Mouse (Mus musculus) neural tube, embryonic 15.5 days (tissue): ENCODE data around the gene Xrcc3. TPM values are rescaled to one million over a fixed set of nuclear protein-coding genes. Genes with fewer than 3 reads are reported as not detected.

ENCODE experiments used
- ATAC-seq: fragments of 200-750 bp; cut with Nextera tagmentation; 2 replicates; pipeline ENCODE4 v1.8.0; 2017; ENCODE audit warnings: mild to moderate bottlenecking, moderate TSS enrichment, moderate library complexity; ENCODE audit not compliant: low FRiP score
- H3K27ac ChIP-seq: fragments of 300-500 bp; sonication (generic); replicated peaks from 2 replicates; pipeline ENCODE4 v1.5.1; 2015; ENCODE audit warnings: mild to moderate bottlenecking, inconsistent platforms
- H3K27me3 ChIP-seq: fragments of 300-500 bp; sonication (generic); replicated peaks from 2 replicates; pipeline ENCODE4 v1.6.1; 2015; ENCODE audit warnings: inconsistent platforms
- H3K36me3 ChIP-seq: fragments of 300-500 bp; sonication (generic); 2 replicates; pipeline ENCODE4 v1.6.1; 2015; ENCODE audit warnings: inconsistent platforms
- H3K4me1 ChIP-seq: fragments of 300-500 bp; sonication (generic); 2 replicates; pipeline ENCODE4 v1.6.1; 2015; ENCODE audit warnings: inconsistent platforms
- H3K4me2 ChIP-seq: fragments of 300-500 bp; sonication (generic); 2 replicates; pipeline ENCODE4 v1.6.1; 2015; ENCODE audit warnings: inconsistent platforms, mild to moderate bottlenecking, moderate library complexity
- H3K4me3 ChIP-seq: fragments of 300-500 bp; sonication (generic); replicated peaks from 2 replicates; pipeline ENCODE4 v1.5.1; 2015; ENCODE audit warnings: mild to moderate bottlenecking, inconsistent platforms
- H3K9ac ChIP-seq: fragments of 300-500 bp; sonication (generic); replicated peaks from 2 replicates; pipeline ENCODE4 v1.6.1; 2015; ENCODE audit warnings: mild to moderate bottlenecking, inconsistent platforms
- H3K9me3 ChIP-seq: fragments of 300-500 bp; sonication (generic); replicated peaks from 2 replicates; pipeline ENCODE4 v1.6.1; 2016; ENCODE audit warnings: inconsistent platforms
- WGBS: fragments of 180-500 bp; shearing (Covaris S2); methylation state at CpG from one replicate; pipeline ENCODE4 v1.1.7; 2015; ENCODE audit warnings: mixed read lengths; 5-methylcytosine and 5-hydroxymethylcytosine counted together
- polyA plus RNA-seq: library from polyadenylated mRNA; unstranded; fragments of >200 nt; fragmentation: Nextera tagmentation; extraction: Ambion mirVana; gene quantifications from 2 replicates; pipeline ENCODE4 v1.2.1, GENCODE M21; 2015

Gene Xrcc3
- polyA plus RNA-seq: 2.5 and 4.6 TPM in 2 replicates

GRCm38 (mm10) chr12:111813766-111814617 is at the start of gene Xrcc3, which contains the start of gene Zfyve21:
Gene Xrcc3, minus strand, starts transcription at chr12:111813873.
Gene Zfyve21, plus strand, starts transcription at chr12:111814170.
- no peaks in the 10 kb centered on the region; the same call in 1 of the 2 replicates for H3K36me3 ChIP-seq
- H3K27ac ChIP-seq: peak within 1 kb of the TSS; percentile 87
- ATAC-seq: peak; percentile 99
- under 1% methylated on average over 87 of the region's 87 CpGs for WGBS
- H3K4me1 ChIP-seq: peaks cover 50% of the 10 kb centered on the region
- peak within 1 kb of the TSS; percentile 95 for H3K4me2 ChIP-seq
- no peaks in the 10 kb centered on the region for H3K9me3 ChIP-seq
- H3K4me3 ChIP-seq: peak within 1 kb of the TSS; percentile 91
- H3K27me3 ChIP-seq: no peaks in the 10 kb centered on the region
- peak within 1 kb of the TSS; percentile 72 for H3K9ac ChIP-seq

- H3K9me3 ChIP-seq: no peaks in the 10 kb centered on the region
- H3K27me3 ChIP-seq: no peaks in the 10 kb centered on the region
- no peak overlapping the region for H3K4me2 ChIP-seq
- no peak overlapping the region for H3K4me3 ChIP-seq
- H3K9ac ChIP-seq: no peak overlapping the region
- H3K4me1 ChIP-seq: no peaks in the 10 kb centered on the region
- no peak overlapping the region for H3K27ac ChIP-seq
- peaks cover 16% of the 10 kb centered on the region; the same call in 1 of the 2 replicates for H3K36me3 ChIP-seq
- 100% methylated on average over 2 of the region's 2 CpGs for WGBS
- ATAC-seq: no peak
Measured at GRCm38 (mm10) chr12:111855448-111855847, 41.8 kb upstream of the Xrcc3 start.

GRCm38 (mm10) chr12:111853546-111853945 is 39.9 kb upstream of the Xrcc3 start:
- Histone ChIP-seq H3K27me3 (no peaks in the 10 kb centered on the region), H3K36me3 (peaks cover 10% of the 10 kb centered on the region; the same call in 1 of the 2 replicates), H3K4me2 (no peak overlapping the region), H3K4me1 (no peaks in the 10 kb centered on the region), H3K9ac (no peak overlapping the region), H3K9me3 (no peaks in the 10 kb centered on the region), H3K4me3 (no peak overlapping the region), H3K27ac (no peak overlapping the region)
- WGBS: 72% methylated on average over 4 of the region's 4 CpGs
- no peak for ATAC-seq

DNA sequence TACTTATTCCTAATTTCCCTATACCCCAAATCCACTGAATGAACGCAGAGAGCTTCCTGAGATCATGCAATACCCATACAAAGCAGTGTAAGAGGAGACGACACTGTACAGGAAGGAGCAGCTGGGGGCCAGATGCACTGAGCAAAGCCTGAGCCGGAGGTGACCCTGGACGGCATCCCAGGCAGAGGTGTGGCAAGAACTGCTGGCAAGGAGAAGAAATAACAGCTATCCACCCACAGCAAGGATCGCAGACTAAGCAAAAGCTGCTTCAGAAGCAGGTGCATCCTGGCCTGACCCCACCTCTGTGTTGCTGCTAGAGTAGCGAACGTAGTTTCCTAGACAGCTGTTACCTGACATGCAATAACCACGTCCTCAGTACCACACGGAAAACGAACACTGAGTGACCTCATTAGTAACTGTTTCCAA is 39.4 kb upstream of the Xrcc3 start:
- Histone ChIP-seq H3K9ac (no peak overlapping the region), H3K9me3 (no peaks in the 10 kb centered on the region), H3K36me3 (peaks cover 6% of the 10 kb centered on the region; the same call in 1 of the 2 replicates), H3K27ac (no peak overlapping the region), H3K27me3 (no peaks in the 10 kb centered on the region), H3K4me2 (no peak overlapping the region), H3K4me3 (no peak overlapping the region), H3K4me1 (no peaks in the 10 kb centered on the region)
- no peak for ATAC-seq
- WGBS: 68% methylated on average over 10 of the region's 10 CpGs

DNA sequence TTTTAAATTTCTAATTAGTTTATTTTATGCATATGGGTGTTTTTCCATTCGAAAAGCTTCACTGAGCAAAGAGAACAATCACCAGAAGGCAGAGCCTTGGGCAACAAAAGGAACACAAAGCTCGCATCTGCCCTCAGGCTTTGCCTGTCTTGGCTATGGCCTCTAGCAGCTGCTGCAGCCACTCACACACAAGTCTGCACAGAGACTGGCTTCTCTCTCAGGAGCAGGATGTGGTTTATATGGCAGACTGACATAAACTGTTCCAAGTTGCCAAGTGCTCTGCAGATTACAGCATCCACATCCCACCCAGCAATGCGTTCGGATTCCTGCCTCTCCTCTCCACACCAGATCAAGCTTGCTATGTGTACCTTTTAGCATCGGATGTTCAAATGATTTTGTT is 38.1 kb upstream of the Xrcc3 start:
- H3K4me3 ChIP-seq: no peak overlapping the region
- H3K4me2 ChIP-seq: no peak overlapping the region
- H3K36me3 ChIP-seq: peaks cover under 1% of the 10 kb centered on the region; the same call in 1 of the 2 replicates
- WGBS: 74% methylated on average over 5 of the region's 5 CpGs
- no peaks in the 10 kb centered on the region for H3K4me1 ChIP-seq
- no peak for ATAC-seq
- no peak overlapping the region for H3K9ac ChIP-seq
- no peaks in the 10 kb centered on the region for H3K27me3 ChIP-seq
- H3K27ac ChIP-seq: no peak overlapping the region
- no peaks in the 10 kb centered on the region for H3K9me3 ChIP-seq

DNA sequence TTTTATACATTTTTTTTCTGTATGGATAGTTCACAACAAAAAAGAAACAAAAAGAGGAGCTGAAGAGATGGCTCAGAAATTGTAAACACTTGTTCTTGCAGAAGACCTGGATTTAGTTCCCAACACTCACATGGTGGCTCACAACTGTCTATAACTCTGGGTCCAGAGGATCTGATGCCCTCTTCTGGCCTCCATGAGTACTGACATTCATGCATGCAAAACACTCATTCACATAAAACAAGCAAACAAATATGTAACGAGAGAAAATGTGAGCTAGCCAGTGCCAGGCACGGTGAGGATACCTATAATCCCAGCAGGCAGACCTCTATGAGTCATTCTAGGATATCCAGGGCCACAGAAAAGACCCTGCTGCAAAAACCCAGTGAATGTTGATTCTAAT is 37.6 kb upstream of the Xrcc3 start:
- H3K4me2 ChIP-seq: no peak overlapping the region
- no peaks in the 10 kb centered on the region for H3K36me3 ChIP-seq
- H3K27ac ChIP-seq: no peak overlapping the region
- H3K27me3 ChIP-seq: no peaks in the 10 kb centered on the region
- H3K4me1 ChIP-seq: no peaks in the 10 kb centered on the region
- H3K9me3 ChIP-seq: no peaks in the 10 kb centered on the region
- no peak for ATAC-seq
- no peak overlapping the region for H3K4me3 ChIP-seq
- 58% methylated on average over 2 of the region's 2 CpGs for WGBS
- H3K9ac ChIP-seq: no peak overlapping the region

GRCm38 (mm10) chr12:111848300-111848798 is 34.7 kb upstream of the Xrcc3 start:
- WGBS: 69% methylated on average over 9 of the region's 9 CpGs

DNA sequence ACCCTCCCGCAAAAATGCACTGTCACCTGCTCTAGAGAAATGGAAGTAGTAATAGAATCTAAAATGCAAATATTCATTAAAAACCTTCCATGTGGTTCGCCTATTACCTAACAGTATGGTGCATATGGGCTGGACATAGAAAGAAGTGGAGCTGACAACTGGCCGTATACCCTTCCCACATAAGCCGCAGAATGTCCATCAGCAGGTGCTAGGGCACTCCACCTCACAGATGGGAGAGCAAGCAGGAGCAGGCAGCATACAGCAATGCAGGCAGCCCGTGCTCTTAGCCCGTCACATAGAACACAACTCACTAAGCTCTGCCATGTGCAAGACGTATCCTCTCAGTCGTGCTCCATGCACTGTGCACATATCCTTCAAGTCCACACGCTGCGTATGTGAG is 33.1 kb upstream of the Xrcc3 start:
- 91% methylated on average over 10 of the region's 10 CpGs for WGBS
- Histone ChIP-seq H3K9ac (no peak overlapping the region), H3K4me1 (no peaks in the 10 kb centered on the region), H3K27ac (no peak overlapping the region), H3K36me3 (peaks cover 28% of the 10 kb centered on the region), H3K4me3 (no peak overlapping the region), H3K4me2 (no peak overlapping the region), H3K27me3 (no peaks in the 10 kb centered on the region), H3K9me3 (no peaks in the 10 kb centered on the region)
- no peak for ATAC-seq

More at GRCm38 (mm10) chr12:111848300-111848798, 34.7 kb upstream of the Xrcc3 start:
- no peak overlapping the region for H3K4me3 ChIP-seq
- H3K27me3 ChIP-seq: no peaks in the 10 kb centered on the region
- ATAC-seq: no peak
- H3K4me2 ChIP-seq: no peak overlapping the region
- H3K9ac ChIP-seq: no peak overlapping the region
- no peaks in the 10 kb centered on the region for H3K4me1 ChIP-seq
- peaks cover 18% of the 10 kb centered on the region for H3K36me3 ChIP-seq
- H3K27ac ChIP-seq: no peak overlapping the region
- H3K9me3 ChIP-seq: no peaks in the 10 kb centered on the region

DNA sequence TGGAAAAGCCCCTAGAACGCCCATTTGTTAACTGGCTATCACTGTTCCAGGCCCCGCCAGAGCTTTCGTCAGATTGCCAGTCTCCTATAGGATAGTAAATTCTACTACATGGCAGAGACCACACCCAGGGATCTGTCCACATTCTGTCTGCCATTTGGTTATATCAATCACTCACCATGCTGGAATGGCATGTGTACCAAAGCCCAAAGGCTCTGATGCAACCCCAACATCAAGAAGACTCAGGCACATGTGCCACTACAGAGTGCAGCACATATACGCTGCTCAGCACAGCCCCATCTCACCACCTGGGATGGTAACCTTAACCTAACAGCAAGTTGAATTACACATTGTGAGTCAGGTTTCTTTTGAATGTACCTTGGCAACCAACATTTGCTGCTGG is 32.3 kb upstream of the Xrcc3 start:
- Histone ChIP-seq H3K4me1 (no peaks in the 10 kb centered on the region), H3K9me3 (no peaks in the 10 kb centered on the region), H3K9ac (no peak overlapping the region), H3K36me3 (peaks cover 36% of the 10 kb centered on the region), H3K4me3 (no peak overlapping the region), H3K27me3 (no peaks in the 10 kb centered on the region), H3K4me2 (no peak overlapping the region), H3K27ac (no peak overlapping the region)
- ATAC-seq: no peak
- WGBS: 89% methylated on average over 4 of the region's 4 CpGs

GRCm38 (mm10) chr12:111843470-111843869 is 29.8 kb upstream of the Xrcc3 start:
- Histone ChIP-seq H3K36me3 (peaks cover 58% of the 10 kb centered on the region), H3K4me2 (no peak overlapping the region), H3K4me1 (no peaks in the 10 kb centered on the region), H3K27me3 (no peaks in the 10 kb centered on the region), H3K4me3 (no peak overlapping the region), H3K9me3 (no peaks in the 10 kb centered on the region), H3K9ac (no peak overlapping the region), H3K27ac (no peak overlapping the region)
- WGBS: 68% methylated on average over 2 of the region's 2 CpGs
- ATAC-seq: no peak

DNA sequence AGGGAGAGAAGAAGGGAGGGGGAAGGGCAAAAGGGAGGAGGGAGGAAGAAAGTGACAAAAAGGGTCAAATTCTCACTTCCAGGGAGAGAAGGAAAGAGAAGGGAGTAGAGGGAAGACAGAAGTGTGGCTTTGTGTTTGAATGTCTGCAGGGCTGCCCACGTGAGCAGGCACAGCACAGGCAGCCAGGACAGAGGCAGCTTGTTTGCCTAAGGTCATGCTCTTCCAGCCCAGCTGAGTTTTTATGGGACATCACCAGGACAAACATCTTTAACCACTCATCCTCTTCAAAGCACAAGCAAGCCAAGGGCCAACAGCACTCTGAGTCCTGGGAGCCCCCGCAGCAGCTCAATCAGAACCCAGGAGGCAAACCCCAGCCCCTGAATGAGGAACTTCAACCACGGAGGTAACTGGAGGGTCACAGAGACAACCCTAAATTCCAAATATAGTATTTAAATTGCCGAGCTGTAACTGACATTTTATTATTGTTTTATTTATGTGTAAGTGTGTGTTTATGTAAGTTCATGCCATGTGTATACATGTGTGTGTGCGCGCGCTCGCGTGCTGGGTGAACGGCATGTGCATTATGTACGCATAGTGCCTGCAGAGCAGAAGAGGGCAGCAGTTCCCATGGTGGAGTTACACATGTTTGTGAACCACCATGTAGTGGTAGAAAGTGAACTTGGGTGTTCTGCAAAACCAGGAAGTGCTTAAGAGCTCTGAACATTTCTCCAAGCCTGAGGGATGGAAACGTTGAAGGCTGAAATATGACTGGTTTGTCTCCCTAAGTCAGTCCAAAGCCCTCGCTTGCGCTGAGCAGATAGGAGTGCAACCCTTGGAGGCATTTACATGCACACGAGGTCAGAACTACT is 29.1 kb upstream of the Xrcc3 start:
- Histone ChIP-seq H3K27ac (no peak overlapping the region), H3K4me1 (no peaks in the 10 kb centered on the region), H3K36me3 (peaks cover 65% of the 10 kb centered on the region), H3K9me3 (no peaks in the 10 kb centered on the region), H3K4me3 (no peak overlapping the region), H3K4me2 (no peak overlapping the region), H3K27me3 (no peaks in the 10 kb centered on the region), H3K9ac (no peak overlapping the region)
- ATAC-seq: no peak
- WGBS: 82% methylated on average over 15 of the region's 15 CpGs
